Mouse (Mus musculus) urinary bladder, postnatal 25 days (tissue): ENCODE measurements around the gene Rhox3a2.
"Not testable (repeated sequence)": the region's sequence is repeated elsewhere in the genome, so short reads cannot be mapped to it uniquely, and the experiment has no call there.

ENCODE experiments used
- DNase-seq: peaks from one replicate; pipeline ENCODE4 v3.0.0; 2022; ENCODE audit warnings: low spot score

The Rhox3a2 gene

DNA sequence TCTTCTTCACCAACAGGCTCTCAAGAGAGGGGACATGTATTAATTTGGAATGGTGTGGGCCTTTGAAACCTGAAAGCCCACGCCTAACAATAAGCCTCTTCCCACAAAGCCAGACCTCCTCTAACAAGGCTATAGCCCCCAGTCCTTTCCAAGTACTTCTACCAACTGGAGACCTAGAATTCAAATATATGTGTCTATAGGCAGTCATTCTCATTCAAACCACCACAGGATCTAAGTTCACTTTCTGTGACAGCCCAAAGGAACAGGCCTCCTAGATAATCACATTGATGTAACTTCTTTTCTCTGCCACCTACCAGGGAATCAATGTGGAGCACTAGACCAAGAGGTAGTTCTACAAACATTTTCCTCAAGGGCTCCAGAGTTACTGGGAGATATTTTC, at the start of gene Rhox3a2:
TSS of gene Rhox3a2 (plus strand) at position 301 of the 400 bp plus-strand sequence.
- DNase-seq = not testable (repeated sequence)

- not testable (repeated sequence) for DNase-seq
Measured at GRCm38 (mm10) chrX:37390548-37390947, 10.7 kb downstream of the Rhox3a2 start, which contains the start of gene Rhox4a2. Gene Rhox4a2, plus strand, starts transcription at chrX:37390848.

- DNase-seq = not testable (repeated sequence)
Measured at GRCm38 (mm10) chrX:37411767-37412166, 31.9 kb downstream of the Rhox3a2 start, which contains the start of gene Rhox2b. Gene Rhox2b, plus strand, starts transcription at chrX:37412067.

DNA sequence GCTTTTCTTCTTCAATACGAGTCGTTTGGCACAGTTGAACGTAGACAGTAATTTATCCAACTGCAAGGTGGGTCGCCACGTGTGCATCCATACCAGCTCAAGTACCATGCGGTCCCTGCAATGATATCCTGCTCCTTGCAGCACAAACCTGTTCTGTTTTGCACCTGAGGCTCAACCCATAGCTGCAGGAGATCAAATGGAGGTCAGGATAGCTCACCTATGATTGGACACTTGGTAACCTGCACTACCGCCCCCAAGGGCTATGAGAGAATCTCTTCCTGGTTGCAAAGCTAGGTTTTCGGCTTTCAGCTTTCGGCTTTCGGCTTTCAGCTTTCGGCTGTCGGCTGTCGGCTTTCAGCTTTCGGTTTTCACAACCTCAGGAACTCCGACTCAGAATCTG, 52.4 kb downstream of the Rhox3a2 start, which contains the start of gene Rhox4b:
TSS of gene Rhox4b (plus strand) at position 301 of the 400 bp plus-strand sequence.
- DNase-seq = not testable (repeated sequence)
